Mouse (Mus musculus): ENCODE results near the gene Il2rb. TPM values are rescaled to one million over a fixed set of nuclear protein-coding genes. Genes with fewer than 3 reads are reported as not detected.

The Il2rb gene
- polyA plus RNA-seq, 1 experiment from 2014 or later = not detected

- no peak for DNase-seq (ENCODE audit: low spot score)
- no peaks in the 10 kb centered on the region for H3K27me3 ChIP-seq (ENCODE audit: control insufficient read depth, insufficient read depth, low read length)
- H3K4me2 ChIP-seq (ENCODE audit: low read depth, low read length, severe bottlenecking) = no peak overlapping the region
- H3K9me3 ChIP-seq (ENCODE audit: control insufficient read depth, low read length) = no peaks in the 10 kb centered on the region
- no peak for ATAC-seq (replicated peaks; ENCODE audit: low FRiP score)
- H3K4me3 ChIP-seq (ENCODE audit: low read depth, low read length) = no peak overlapping the region
- WGBS = 90% methylated on average over 5 of the region's 5 CpGs
- no peaks in the 10 kb centered on the region for H3K36me3 ChIP-seq (ENCODE audit: control insufficient read depth, insufficient read depth, low read length)
- no peak overlapping the region for H3K9ac ChIP-seq (ENCODE audit: low read length)
- H3K4me1 ChIP-seq (replicated peaks; ENCODE audit: control insufficient read depth, insufficient read depth, low read length) = peaks cover under 1% of the 10 kb centered on the region; the same call in 1 of the 2 replicates
- H3K27ac ChIP-seq (ENCODE audit: low read depth, low read length) = no peak overlapping the region
These were observed 9.7 kb upstream of the Il2rb start for GRCm38 (mm10) chr15:78504816-78505215.

- no peak for DNase-seq (ENCODE audit: low spot score)
- Histone ChIP-seq H3K9me3 (ENCODE audit: control insufficient read depth, low read length) (no peaks in the 10 kb centered on the region), H3K4me2 (ENCODE audit: low read depth, low read length, severe bottlenecking) (no peak overlapping the region), H3K4me1 (replicated peaks; ENCODE audit: control insufficient read depth, insufficient read depth, low read length) (no peaks in the 10 kb centered on the region), H3K9ac (ENCODE audit: low read length) (no peak overlapping the region), H3K4me3 (ENCODE audit: low read depth, low read length) (no peak overlapping the region), H3K36me3 (ENCODE audit: control insufficient read depth, insufficient read depth, low read length) (no peaks in the 10 kb centered on the region), H3K27ac (ENCODE audit: low read depth, low read length) (no peak overlapping the region), H3K27me3 (ENCODE audit: control insufficient read depth, insufficient read depth, low read length) (no peaks in the 10 kb centered on the region)
- ATAC-seq (replicated peaks; ENCODE audit: low FRiP score) = no peak
- 100% methylated on average over 1 of the region's 1 CpGs for WGBS
These were observed 8.9 kb upstream of the Il2rb start for GRCm38 (mm10) chr15:78504013-78504412.

GRCm38 (mm10) chr15:78502437-78503132 is 7.5 kb upstream of the Il2rb start:
- WGBS = 88% methylated on average over 18 of the region's 18 CpGs
- Histone ChIP-seq H3K27me3 (ENCODE audit: control insufficient read depth, insufficient read depth, low read length) (no peaks in the 10 kb centered on the region), H3K4me1 (replicated peaks; ENCODE audit: control insufficient read depth, insufficient read depth, low read length) (no peaks in the 10 kb centered on the region), H3K9me3 (ENCODE audit: control insufficient read depth, low read length) (no peaks in the 10 kb centered on the region), H3K4me2 (ENCODE audit: low read depth, low read length, severe bottlenecking) (no peak overlapping the region), H3K4me3 (ENCODE audit: low read depth, low read length) (no peak overlapping the region), H3K9ac (ENCODE audit: low read length) (no peak overlapping the region), H3K36me3 (ENCODE audit: control insufficient read depth, insufficient read depth, low read length) (no peaks in the 10 kb centered on the region), H3K27ac (ENCODE audit: low read depth, low read length) (no peak overlapping the region)
- DNase-seq (ENCODE audit: low spot score) = no peak
- ATAC-seq (replicated peaks; ENCODE audit: low FRiP score) = no peak

- Histone ChIP-seq H3K27ac (ENCODE audit: low read depth, low read length) (no peak overlapping the region), H3K4me3 (ENCODE audit: low read depth, low read length) (no peak overlapping the region), H3K27me3 (ENCODE audit: control insufficient read depth, insufficient read depth, low read length) (no peaks in the 10 kb centered on the region), H3K36me3 (ENCODE audit: control insufficient read depth, insufficient read depth, low read length) (no peaks in the 10 kb centered on the region), H3K9me3 (ENCODE audit: control insufficient read depth, low read length) (no peaks in the 10 kb centered on the region), H3K4me1 (replicated peaks; ENCODE audit: control insufficient read depth, insufficient read depth, low read length) (no peaks in the 10 kb centered on the region), H3K4me2 (ENCODE audit: low read depth, low read length, severe bottlenecking) (no peak overlapping the region), H3K9ac (ENCODE audit: low read length) (no peak overlapping the region)
- ATAC-seq (replicated peaks; ENCODE audit: low FRiP score) (no peak), DNase-seq (ENCODE audit: low spot score) (no peak)
- 90% methylated on average over 10 of the region's 10 CpGs for WGBS
These were observed 1.6 kb downstream of the Il2rb start for GRCm38 (mm10) chr15:78493401-78494010.

- H3K9me3 ChIP-seq (ENCODE audit: control insufficient read depth, low read length) = no peaks in the 10 kb centered on the region
- H3K36me3 ChIP-seq (ENCODE audit: control insufficient read depth, insufficient read depth, low read length) = no peaks in the 10 kb centered on the region
- no peak overlapping the region for H3K9ac ChIP-seq (ENCODE audit: low read length)
- no peaks in the 10 kb centered on the region for H3K4me1 ChIP-seq (replicated peaks; ENCODE audit: control insufficient read depth, insufficient read depth, low read length)
- no peak overlapping the region for H3K4me3 ChIP-seq (ENCODE audit: low read depth, low read length)
- DNase-seq (ENCODE audit: low spot score) = no peak
- no peak for ATAC-seq (replicated peaks; ENCODE audit: low FRiP score)
- H3K4me2 ChIP-seq (ENCODE audit: low read depth, low read length, severe bottlenecking) = no peak overlapping the region
- no peak overlapping the region for H3K27ac ChIP-seq (ENCODE audit: low read depth, low read length)
- H3K27me3 ChIP-seq (ENCODE audit: control insufficient read depth, insufficient read depth, low read length) = no peaks in the 10 kb centered on the region
- 84% methylated on average over 3 of the region's 3 CpGs for WGBS
These were observed 3.8 kb downstream of the Il2rb start for GRCm38 (mm10) chr15:78491301-78491700.

GRCm38 (mm10) chr15:78489906-78490305 is 5.2 kb downstream of the Il2rb start:
- DNase-seq (ENCODE audit: low spot score) = no peak
- H3K27ac ChIP-seq (ENCODE audit: low read depth, low read length) = no peak overlapping the region
- H3K36me3 ChIP-seq (ENCODE audit: control insufficient read depth, insufficient read depth, low read length) = no peaks in the 10 kb centered on the region
- no peak overlapping the region for H3K9ac ChIP-seq (ENCODE audit: low read length)
- no peaks in the 10 kb centered on the region for H3K4me1 ChIP-seq (replicated peaks; ENCODE audit: control insufficient read depth, insufficient read depth, low read length)
- no peak overlapping the region for H3K4me3 ChIP-seq (ENCODE audit: low read depth, low read length)
- H3K4me2 ChIP-seq (ENCODE audit: low read depth, low read length, severe bottlenecking) = no peak overlapping the region
- H3K9me3 ChIP-seq (ENCODE audit: control insufficient read depth, low read length) = no peaks in the 10 kb centered on the region
- no peaks in the 10 kb centered on the region for H3K27me3 ChIP-seq (ENCODE audit: control insufficient read depth, insufficient read depth, low read length)
- no peak for ATAC-seq (replicated peaks; ENCODE audit: low FRiP score)
- 76% methylated on average over 8 of the region's 8 CpGs for whole genome bisulfite sequencing

- Histone ChIP-seq H3K36me3 (ENCODE audit: control insufficient read depth, insufficient read depth, low read length) (no peaks in the 10 kb centered on the region), H3K4me1 (replicated peaks; ENCODE audit: control insufficient read depth, insufficient read depth, low read length) (no peaks in the 10 kb centered on the region), H3K27ac (ENCODE audit: low read depth, low read length) (no peak overlapping the region), H3K9me3 (ENCODE audit: control insufficient read depth, low read length) (no peaks in the 10 kb centered on the region), H3K4me2 (ENCODE audit: low read depth, low read length, severe bottlenecking) (no peak overlapping the region), H3K4me3 (ENCODE audit: low read depth, low read length) (no peak overlapping the region), H3K27me3 (ENCODE audit: control insufficient read depth, insufficient read depth, low read length) (no peaks in the 10 kb centered on the region), H3K9ac (ENCODE audit: low read length) (no peak overlapping the region)
- ATAC-seq (replicated peaks; ENCODE audit: low FRiP score) (no peak), DNase-seq (ENCODE audit: low spot score) (no peak)
- WGBS = 88% methylated on average over 3 of the region's 3 CpGs
These were observed 5.8 kb downstream of the Il2rb start for GRCm38 (mm10) chr15:78489248-78489647.

- Histone ChIP-seq H3K4me2 (ENCODE audit: low read depth, low read length, severe bottlenecking) (no peak overlapping the region), H3K4me3 (ENCODE audit: low read depth, low read length) (no peak overlapping the region), H3K9me3 (ENCODE audit: control insufficient read depth, low read length) (no peaks in the 10 kb centered on the region), H3K27me3 (ENCODE audit: control insufficient read depth, insufficient read depth, low read length) (no peaks in the 10 kb centered on the region), H3K36me3 (ENCODE audit: control insufficient read depth, insufficient read depth, low read length) (no peaks in the 10 kb centered on the region), H3K27ac (ENCODE audit: low read depth, low read length) (no peak overlapping the region), H3K4me1 (replicated peaks; ENCODE audit: control insufficient read depth, insufficient read depth, low read length) (no peaks in the 10 kb centered on the region), H3K9ac (ENCODE audit: low read length) (no peak overlapping the region)
- WGBS = 67% methylated on average over 4 of the region's 4 CpGs
- DNase-seq (ENCODE audit: low spot score) (no peak), ATAC-seq (replicated peaks; ENCODE audit: low FRiP score) (no peak)
These were observed 8.0 kb downstream of the Il2rb start for GRCm38 (mm10) chr15:78487066-78487465.

- no peaks in the 10 kb centered on the region for H3K4me1 ChIP-seq (replicated peaks; ENCODE audit: control insufficient read depth, insufficient read depth, low read length)
- 94% methylated on average over 1 of the region's 1 CpGs for WGBS
- H3K27ac ChIP-seq (ENCODE audit: low read depth, low read length) = no peak overlapping the region
- H3K4me2 ChIP-seq (ENCODE audit: low read depth, low read length, severe bottlenecking) = no peak overlapping the region
- no peaks in the 10 kb centered on the region for H3K27me3 ChIP-seq (ENCODE audit: control insufficient read depth, insufficient read depth, low read length)
- no peak overlapping the region for H3K9ac ChIP-seq (ENCODE audit: low read length)
- DNase-seq (ENCODE audit: low spot score) (no peak), ATAC-seq (replicated peaks; ENCODE audit: low FRiP score) (no peak)
- H3K9me3 ChIP-seq (ENCODE audit: control insufficient read depth, low read length) = no peaks in the 10 kb centered on the region
- H3K36me3 ChIP-seq (ENCODE audit: control insufficient read depth, insufficient read depth, low read length) = no peaks in the 10 kb centered on the region
- no peak overlapping the region for H3K4me3 ChIP-seq (ENCODE audit: low read depth, low read length)
These were observed 8.5 kb downstream of the Il2rb start for GRCm38 (mm10) chr15:78486564-78486963.

Data from forebrain, embryonic 11.5 days (tissue).